Mouse (Mus musculus) Patski (cell line): ENCODE measurements around the gene L3mbtl3. TPM values are rescaled to one million over a fixed set of nuclear protein-coding genes. Genes with fewer than 3 reads are reported as not detected.

Experiments
- ATAC-seq: fragments of 100-300 bp; one replicate; pipeline ENCODE4 v1.8.0; 2021
- CTCF ChIA-PET: fragments of 350-600 bp; sonication (Branson Sonifier 250); formaldehyde crosslinking; loops from one replicate; lab custom pipeline; 2022; ENCODE audit warnings: inconsistent platforms; lab: Charles Lee
- POLR2A ChIA-PET: fragments of 350-600 bp; sonication (Branson Sonifier 250); formaldehyde crosslinking; loops from one replicate; lab custom pipeline; 2022; ENCODE audit warnings: antibody characterized with exemption, inconsistent platforms; lab: Charles Lee
- DNase-seq: peaks from one replicate; pipeline ENCODE4 v3.0.0-alpha.2; 2011; ENCODE audit warnings: low read depth, low spot score
- H3K27me3 ChIP-seq: fragments of 371-371 bp; one replicate; pipeline ENCODE4 v1.5.1; 2021
- CTCF ChIP-seq: fragments of 100-300 bp; IDR thresholded peaks from one replicate; pipeline ENCODE4 v1.5.1; 2021
- in situ Hi-C: fragments of 300-500 bp; cut with MboI; formaldehyde crosslinking; loops from 3 replicates; pipeline ENCODE4 v1.11.1; 2018; ENCODE audit warnings: low pct_unique_long_range_greater_than_20kb, mixed read lengths
- polyA plus RNA-seq: library from polyadenylated mRNA; unstranded; gene quantifications from one replicate; pipeline ENCODE4 v1.2.3, GENCODE M21; 2021

Gene L3mbtl3
- polyA plus RNA-seq, 1 experiment from 2014 or later = 10.9 TPM

DNA sequence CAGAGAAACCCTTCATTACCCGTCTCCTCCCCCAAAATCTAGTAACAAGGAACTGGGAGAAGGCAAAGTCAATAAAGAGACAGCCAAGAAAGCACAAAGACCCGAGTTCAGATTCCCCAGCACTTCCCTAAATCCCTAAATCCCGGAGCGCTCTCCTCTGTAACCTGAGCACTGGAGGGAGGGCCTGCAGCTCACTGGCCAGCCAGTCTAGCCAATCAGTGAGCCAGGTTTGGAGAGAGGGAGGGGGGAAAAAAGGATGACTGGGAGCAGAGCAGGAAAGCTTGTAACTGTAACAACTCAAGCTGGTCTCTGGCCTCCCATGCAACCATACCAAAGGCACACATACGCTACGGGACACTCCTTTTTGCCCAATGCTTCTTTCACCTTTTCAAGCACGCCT lies 4.4 kb downstream of the L3mbtl3 start:
- DNase-seq = no peak
- ATAC-seq = no peak

GRCm38 (mm10) chr10:26364942-26365341 lies 10.8 kb downstream of the L3mbtl3 start:
- no peaks in the 10 kb centered on the region for H3K27me3 ChIP-seq
- ATAC-seq = no peak
- no peak for DNase-seq
- CTCF ChIA-PET = no interaction called here
- in situ Hi-C loops = no loop called here
- TF ChIP-seq CTCF = no peak
- POLR2A ChIA-PET = no interaction called here

More for the DNA sequence above, 4.4 kb downstream of the L3mbtl3 start:
- H3K27me3 ChIP-seq = no peaks in the 10 kb centered on the region
- POLR2A ChIA-PET = no interaction called here
- in situ Hi-C loops = loop anchor here (5.0 to 10.0 kb wide), 3 partner anchors 343 to 521 kb away; partner anchors contain the start of gene Arhgap18
- TF ChIP-seq CTCF = no peak
- CTCF ChIA-PET = no interaction called here

DNA sequence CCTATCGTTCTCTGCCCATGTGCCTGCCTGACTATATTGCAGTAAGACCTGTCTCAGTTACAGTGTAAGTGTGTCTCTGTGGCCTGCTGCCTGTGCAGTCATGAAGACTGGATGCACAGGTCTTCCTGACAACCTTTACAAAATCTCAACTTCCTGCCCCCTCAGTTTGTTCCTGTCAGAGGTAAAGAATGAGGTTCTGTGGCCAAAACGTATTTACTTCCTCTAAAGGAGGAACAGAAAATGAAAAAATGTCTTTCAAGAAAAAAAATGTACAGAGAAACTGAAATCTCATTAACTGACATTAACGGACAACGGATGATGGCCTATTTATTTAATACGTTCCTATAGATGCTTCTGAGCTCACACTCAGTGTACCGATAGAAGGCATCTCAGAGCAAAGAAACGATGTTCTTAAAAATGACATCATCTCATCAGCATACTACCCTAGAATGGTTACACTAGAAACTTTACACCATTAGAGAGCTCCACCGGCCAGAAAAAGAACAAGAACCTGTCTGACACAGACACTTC lies 11.4 kb downstream of the L3mbtl3 start:
- DNase-seq = no peak
- H3K27me3 ChIP-seq = no peaks in the 10 kb centered on the region
- CTCF ChIA-PET = no interaction called here
- no peak for ATAC-seq
- POLR2A ChIA-PET = no interaction called here
- no peak for TF ChIP-seq CTCF
- in situ Hi-C loops = no loop called here

DNA sequence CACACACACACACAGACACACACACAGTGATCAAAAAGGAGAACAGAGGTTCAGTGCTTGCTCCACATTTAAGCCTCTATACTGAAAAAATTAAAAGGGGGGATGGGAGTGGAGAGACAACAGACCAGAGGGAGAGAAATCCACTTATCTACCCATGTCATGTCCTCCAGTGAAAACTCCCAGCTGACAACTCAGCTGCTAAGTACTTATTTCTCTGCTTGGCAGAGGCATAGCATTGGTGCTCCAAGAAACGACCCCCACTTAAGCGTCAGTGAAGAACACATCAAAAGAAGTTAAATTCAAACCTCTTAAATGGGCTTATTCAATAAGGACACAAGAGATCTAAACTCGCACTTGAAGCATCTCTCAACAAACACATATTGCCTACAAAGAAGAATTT lies 12.2 kb downstream of the L3mbtl3 start:
- in situ Hi-C loops = no loop called here
- ChIA-PET CTCF (no interaction called here), POLR2A (no interaction called here)
- DNase-seq (no peak), ATAC-seq (no peak)
- no peaks in the 10 kb centered on the region for H3K27me3 ChIP-seq
- TF ChIP-seq CTCF = no peak

DNA sequence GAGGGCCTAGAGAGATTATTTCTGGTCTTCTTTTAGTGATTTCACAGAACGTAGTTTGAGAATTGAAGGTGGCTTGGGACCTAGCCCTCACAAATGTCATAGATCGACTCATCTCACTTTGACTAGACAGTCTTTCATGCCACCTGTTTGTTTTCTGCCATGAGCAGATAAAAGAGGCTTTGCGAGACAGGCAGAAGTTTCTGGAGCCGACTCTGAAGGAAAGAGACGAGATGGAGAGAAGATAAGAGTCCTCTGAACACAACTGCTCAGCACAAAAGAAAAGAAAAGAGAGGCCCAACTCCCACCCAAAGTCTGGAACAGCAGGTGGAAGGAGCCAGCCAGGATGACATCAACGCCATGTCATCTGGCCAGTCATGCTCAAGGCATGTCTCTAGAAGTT lies 17.0 kb downstream of the L3mbtl3 start:
- DNase-seq = no peak
- in situ Hi-C loops = no loop called here
- TF ChIP-seq CTCF = no peak
- POLR2A ChIA-PET = no interaction called here
- no peak for ATAC-seq
- CTCF ChIA-PET = no interaction called here
- no peaks in the 10 kb centered on the region for H3K27me3 ChIP-seq

- ATAC-seq = no peak
- ChIA-PET POLR2A (no interaction called here), CTCF (interaction anchor here (1.5 kb wide), 1 partner anchor 10 kb away, joined by 4 read pairs; no protein-coding TSS in a partner anchor)
- H3K27me3 ChIP-seq = no peaks in the 10 kb centered on the region
- no peak for DNase-seq
- TF ChIP-seq CTCF = no peak
- in situ Hi-C loops = no loop called here
These were observed 17.5 kb downstream of the L3mbtl3 start for GRCm38 (mm10) chr10:26358231-26358630.

DNA sequence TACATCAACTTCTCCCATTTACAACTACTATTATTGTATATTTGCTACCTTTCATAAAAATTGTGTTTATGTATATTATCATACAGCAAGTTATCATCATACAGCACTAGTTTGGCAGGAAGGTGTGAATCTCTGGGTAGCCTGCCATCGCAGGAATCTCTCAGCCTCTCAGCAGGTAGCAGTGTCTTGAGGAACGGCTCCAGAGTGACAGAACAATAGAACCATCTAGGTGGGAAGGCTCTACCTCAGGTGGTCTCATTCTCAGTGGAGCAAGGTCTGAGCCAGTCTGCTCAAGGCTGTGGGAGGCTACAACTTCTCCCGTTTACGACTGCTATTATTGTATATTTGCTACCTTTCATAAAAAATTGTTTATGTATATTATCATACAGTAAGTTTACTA lies 22.0 kb downstream of the L3mbtl3 start:
- ChIA-PET POLR2A (no interaction called here), CTCF (no interaction called here)
- no peaks in the 10 kb centered on the region for H3K27me3 ChIP-seq
- in situ Hi-C loops = no loop called here
- ATAC-seq (no peak), DNase-seq (no peak)
- TF ChIP-seq CTCF = no peak

GRCm38 (mm10) chr10:26351129-26351738 lies 24.5 kb downstream of the L3mbtl3 start:
- ATAC-seq (no peak), DNase-seq (no peak)
- no peaks in the 10 kb centered on the region for H3K27me3 ChIP-seq
- in situ Hi-C loops = no loop called here
- CTCF ChIA-PET = no interaction called here
- POLR2A ChIA-PET = no interaction called here
- no peak for TF ChIP-seq CTCF

DNA sequence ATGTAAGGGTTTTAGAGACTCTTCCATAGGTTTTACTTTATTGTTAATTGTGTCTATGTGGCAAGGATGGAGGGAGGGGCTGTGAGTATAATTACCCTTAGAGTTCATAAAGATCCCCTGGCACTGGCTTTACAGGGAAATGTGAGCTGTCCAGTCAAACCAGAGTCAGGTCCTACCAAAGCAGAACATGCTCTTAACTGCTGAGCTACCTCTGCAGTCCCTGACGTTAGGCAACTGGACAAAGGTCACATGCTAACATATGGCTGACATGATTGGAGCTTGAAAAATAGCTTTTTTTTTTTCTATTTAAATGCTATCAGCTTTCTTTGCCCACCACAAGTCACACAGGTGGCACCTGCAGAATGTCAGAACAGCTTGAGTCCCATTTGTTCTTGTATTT lies 25.6 kb downstream of the L3mbtl3 start:
- ATAC-seq = no peak
- ChIA-PET CTCF (no interaction called here), POLR2A (no interaction called here)
- H3K27me3 ChIP-seq = no peaks in the 10 kb centered on the region
- DNase-seq = no peak
- in situ Hi-C loops = no loop called here
- TF ChIP-seq CTCF = no peak

DNA sequence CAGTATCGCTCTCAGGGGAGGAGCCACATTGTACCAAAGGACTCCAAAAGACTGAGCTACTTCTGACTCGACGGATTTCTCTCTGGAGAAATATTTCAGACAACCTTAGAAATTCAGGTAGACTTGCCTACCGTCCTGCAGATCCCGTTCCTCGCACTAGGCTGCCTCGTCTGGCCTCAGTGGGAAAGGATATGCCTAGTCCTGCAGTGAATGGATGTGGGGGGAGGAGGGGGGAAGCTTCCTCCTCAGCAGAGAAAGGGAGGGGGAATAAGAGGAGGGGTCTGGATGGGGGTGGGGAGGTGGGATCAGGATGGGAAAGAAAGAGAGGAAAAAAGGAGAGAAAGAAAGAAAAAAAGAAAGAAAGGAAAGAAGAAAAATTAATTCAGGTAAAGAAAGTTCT lies 28.2 kb downstream of the L3mbtl3 start:
- ChIA-PET POLR2A (no interaction called here), CTCF (interaction anchor here (1.2 to 2.3 kb wide), 3 partner anchors 9 to 11 kb away, joined by 3 to 6 read pairs (median 4); no protein-coding TSS in a partner anchor)
- no peak for ATAC-seq
- no peak for DNase-seq
- in situ Hi-C loops = loop anchor here (25.0 kb wide), 1 partner anchor 1085 kb away; no protein-coding TSS in a partner anchor
- no peaks in the 10 kb centered on the region for H3K27me3 ChIP-seq
- TF ChIP-seq CTCF = no peak

DNA sequence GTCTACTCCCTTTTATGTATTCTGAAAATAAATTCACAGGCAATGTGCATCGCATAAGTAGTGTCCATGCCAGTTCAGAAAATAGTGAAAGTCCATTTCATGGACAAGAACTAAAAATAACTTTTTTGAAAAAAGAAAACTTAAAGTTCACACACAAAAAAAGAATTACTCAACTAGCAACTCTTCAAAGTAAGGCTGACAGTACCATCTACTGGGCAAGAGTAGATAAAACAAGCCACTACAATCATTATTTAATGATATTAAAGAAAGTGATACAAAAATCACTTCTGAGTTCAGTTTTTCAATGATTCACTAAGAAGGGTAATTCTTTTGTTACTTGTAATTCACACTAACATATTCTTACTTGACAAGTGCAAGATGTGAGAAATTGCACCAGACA lies 29.9 kb downstream of the L3mbtl3 start:
- ChIA-PET POLR2A (no interaction called here), CTCF (interaction anchor here (1.2 to 2.3 kb wide), 3 partner anchors 7 to 26 kb away, joined by 3 to 6 read pairs (median 3); no protein-coding TSS in a partner anchor)
- ATAC-seq = no peak
- no peak for DNase-seq
- in situ Hi-C loops = loop anchor here (25.0 kb wide), 1 partner anchor 1084 kb away; no protein-coding TSS in a partner anchor
- H3K27me3 ChIP-seq = no peaks in the 10 kb centered on the region
- peak; percentile 20 for TF ChIP-seq CTCF
